Mouse (Mus musculus): ENCODE measurements at regions not wholly inside any gene's neighbourhood (a gene's known extent, or its start where the extent isn't known, plus 50 kb on each side); places are given as distances from the start of the nearest gene placed in this dataset.
A peak's percentile ranks its signal among the peaks of the same experiment; 100 is the strongest.

DNA sequence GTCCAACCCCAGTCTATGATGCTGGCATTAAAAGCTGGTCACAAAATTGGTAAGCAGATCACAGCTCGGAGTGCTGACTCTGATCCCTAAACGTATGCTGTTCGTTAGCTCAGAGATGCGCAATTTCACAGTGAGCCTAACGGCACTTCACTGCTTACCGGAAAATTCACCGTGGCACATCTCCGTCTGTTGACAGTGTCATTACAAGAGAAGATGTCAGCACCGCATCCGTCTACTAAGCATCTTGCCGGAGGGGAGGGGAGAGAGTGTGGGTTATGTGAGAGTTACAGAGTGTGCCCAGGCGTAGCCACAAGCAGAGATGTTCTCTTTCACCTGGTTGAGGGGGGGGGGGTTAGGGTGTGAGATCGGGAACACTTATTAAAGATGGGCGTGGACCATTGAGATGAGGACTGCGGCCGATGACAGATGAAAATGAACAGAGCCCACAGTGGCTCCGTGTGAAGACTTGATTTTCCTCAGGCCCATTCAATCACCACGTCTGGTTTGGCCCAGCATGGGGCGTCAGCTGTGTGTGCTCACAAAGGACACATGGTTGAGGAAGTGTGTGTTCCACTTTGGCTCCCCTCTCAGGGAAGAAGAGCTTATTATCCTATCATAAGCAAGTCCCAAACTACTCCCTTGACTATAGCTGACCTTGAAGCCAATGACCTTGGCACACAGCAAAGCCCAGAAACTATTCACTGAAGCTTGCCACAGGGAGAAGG, 103.4 kb upstream of the Kazn start:
- no peaks in the 10 kb centered on the region for H3K27me3 ChIP-seq (replicated peaks; ENCODE audit: control insufficient read depth, insufficient read depth, low read length)
- H3K36me3 ChIP-seq (ENCODE audit: control insufficient read depth, insufficient read depth, low read length) = no peaks in the 10 kb centered on the region
- DNase-seq = no peak
- TF ChIP-seq POLR2A (IDR thresholded peaks at IDR 0.05; ENCODE audit: low read depth, low read length) (no peak), CTCF (conservative IDR thresholded peaks at IDR 0.05; ENCODE audit: insufficient read depth, insufficient read length, low read depth, low read length) (no peak)
- no peaks in the 10 kb centered on the region for H3K4me1 ChIP-seq (ENCODE audit: control insufficient read depth, insufficient read depth, low read length)
- no peak overlapping the region for H3K27ac ChIP-seq (ENCODE audit: insufficient read depth, low read depth, low read length)
- WGBS = 88% methylated on average over 19 of the region's 19 CpGs
- no peak overlapping the region for H3K4me3 ChIP-seq (ENCODE audit: insufficient read depth, low read depth, low read length)

DNA sequence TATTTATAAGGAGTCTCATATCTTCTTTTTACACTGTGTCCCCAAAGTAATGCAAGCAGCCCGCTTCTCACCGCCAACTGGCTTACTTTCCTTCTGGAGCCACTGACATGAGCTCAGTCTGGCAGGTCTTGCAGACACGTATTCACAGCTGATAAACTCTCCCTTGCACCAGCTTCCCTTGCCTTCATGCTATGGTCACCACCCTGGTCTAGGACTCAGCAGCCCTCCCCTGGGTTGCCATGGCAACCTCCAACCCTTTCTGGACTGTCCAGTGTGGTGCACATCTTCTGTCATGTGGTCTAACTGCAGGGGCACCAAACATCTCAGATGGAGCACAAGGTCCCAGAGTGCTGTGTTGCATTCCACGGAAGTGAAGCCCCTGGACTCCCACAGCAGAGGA, 102.1 kb upstream of the Kazn start:
- H3K36me3 ChIP-seq (ENCODE audit: control insufficient read depth, insufficient read depth, low read length) = no peaks in the 10 kb centered on the region
- H3K4me3 ChIP-seq (ENCODE audit: insufficient read depth, low read depth, low read length) = no peak overlapping the region
- WGBS = 74% methylated on average over 4 of the region's 4 CpGs
- DNase-seq = no peak
- no peaks in the 10 kb centered on the region for H3K4me1 ChIP-seq (ENCODE audit: control insufficient read depth, insufficient read depth, low read length)
- H3K27me3 ChIP-seq (replicated peaks; ENCODE audit: control insufficient read depth, insufficient read depth, low read length) = no peaks in the 10 kb centered on the region
- H3K27ac ChIP-seq (ENCODE audit: insufficient read depth, low read depth, low read length) = no peak overlapping the region
- TF ChIP-seq CTCF (conservative IDR thresholded peaks at IDR 0.05; ENCODE audit: insufficient read depth, insufficient read length, low read depth, low read length) = no peak
- no peak for TF ChIP-seq POLR2A (IDR thresholded peaks at IDR 0.05; ENCODE audit: low read depth, low read length)

DNA sequence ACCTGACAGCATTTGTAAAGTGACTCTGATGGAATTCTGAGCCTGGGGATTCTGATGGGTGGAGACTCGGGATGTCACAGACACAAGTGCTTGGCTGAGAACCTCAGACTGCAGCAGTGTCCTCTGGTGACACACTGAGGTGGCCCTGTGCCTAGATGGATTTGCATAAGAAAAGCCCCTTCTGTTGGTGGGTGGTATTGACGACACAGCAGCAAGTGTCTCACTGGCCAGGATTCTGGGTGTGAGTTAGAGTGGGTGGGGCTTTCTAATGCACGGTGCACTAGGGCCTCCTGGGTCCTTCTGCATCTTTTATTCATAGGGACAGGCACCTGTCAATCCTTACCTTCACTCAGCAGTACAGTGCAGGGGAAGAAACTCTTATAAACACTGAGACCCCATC, 100.9 kb upstream of the Kazn start:
- H3K4me1 ChIP-seq (ENCODE audit: control insufficient read depth, insufficient read depth, low read length) = no peaks in the 10 kb centered on the region
- H3K4me3 ChIP-seq (ENCODE audit: insufficient read depth, low read depth, low read length) = no peak overlapping the region
- no peak for DNase-seq
- no peaks in the 10 kb centered on the region for H3K27me3 ChIP-seq (replicated peaks; ENCODE audit: control insufficient read depth, insufficient read depth, low read length)
- WGBS = 38% methylated on average over 3 of the region's 3 CpGs
- no peak overlapping the region for H3K27ac ChIP-seq (ENCODE audit: insufficient read depth, low read depth, low read length)
- TF ChIP-seq CTCF (conservative IDR thresholded peaks at IDR 0.05; ENCODE audit: insufficient read depth, insufficient read length, low read depth, low read length) (no peak), POLR2A (IDR thresholded peaks at IDR 0.05; ENCODE audit: low read depth, low read length) (no peak)
- H3K36me3 ChIP-seq (ENCODE audit: control insufficient read depth, insufficient read depth, low read length) = no peaks in the 10 kb centered on the region

DNA sequence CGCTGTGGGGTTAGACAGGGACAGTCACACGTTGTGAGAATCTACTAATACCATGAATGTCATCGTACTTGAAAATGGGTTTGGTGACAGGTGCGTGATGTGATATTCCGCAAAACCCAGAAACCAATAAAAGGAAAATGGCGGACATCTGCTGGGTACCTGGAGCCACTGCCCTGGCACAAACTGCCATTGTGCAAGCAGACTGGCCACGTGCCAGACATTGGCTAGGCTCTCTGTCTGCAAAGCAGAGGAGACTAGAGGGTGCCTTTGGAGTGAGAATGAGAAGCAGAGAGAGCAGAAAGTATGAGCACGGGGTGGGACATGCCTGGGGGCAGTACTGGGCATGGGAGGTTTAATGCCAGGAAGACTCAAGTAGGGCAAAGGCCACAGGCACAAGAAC, 98.5 kb upstream of the Kazn start:
- 91% methylated on average over 8 of the region's 8 CpGs for WGBS
- Histone ChIP-seq H3K36me3 (ENCODE audit: control insufficient read depth, insufficient read depth, low read length) (no peaks in the 10 kb centered on the region), H3K27me3 (replicated peaks; ENCODE audit: control insufficient read depth, insufficient read depth, low read length) (no peaks in the 10 kb centered on the region), H3K27ac (ENCODE audit: insufficient read depth, low read depth, low read length) (no peak overlapping the region), H3K4me3 (ENCODE audit: insufficient read depth, low read depth, low read length) (no peak overlapping the region), H3K4me1 (ENCODE audit: control insufficient read depth, insufficient read depth, low read length) (no peaks in the 10 kb centered on the region)
- TF ChIP-seq CTCF (conservative IDR thresholded peaks at IDR 0.05; ENCODE audit: insufficient read depth, insufficient read length, low read depth, low read length) = no peak
- no peak for TF ChIP-seq POLR2A (IDR thresholded peaks at IDR 0.05; ENCODE audit: low read depth, low read length)
- peak; percentile 14 for DNase-seq

DNA sequence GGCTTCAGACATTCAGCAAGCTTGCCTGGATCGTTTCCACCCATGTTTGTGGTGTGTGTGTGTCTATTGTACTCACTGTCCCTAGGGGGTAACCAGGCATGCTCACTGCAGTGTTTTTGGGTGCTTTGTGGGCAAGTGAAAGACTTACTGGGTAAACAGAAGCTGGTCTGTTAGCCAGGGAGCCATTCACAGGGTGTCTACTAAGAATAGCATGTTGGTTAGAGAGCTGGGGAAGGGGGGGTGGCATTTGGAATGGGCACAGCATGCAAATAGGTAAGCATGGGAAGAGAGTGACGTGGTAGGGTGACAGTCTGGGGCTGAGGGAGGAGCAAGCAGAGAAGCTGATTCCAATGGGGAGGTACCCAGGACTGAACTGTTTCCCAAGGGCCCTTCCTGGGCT, 97.7 kb upstream of the Kazn start:
- H3K36me3 ChIP-seq (ENCODE audit: control insufficient read depth, insufficient read depth, low read length) = no peaks in the 10 kb centered on the region
- WGBS = 49% methylated on average over 2 of the region's 2 CpGs

DNA sequence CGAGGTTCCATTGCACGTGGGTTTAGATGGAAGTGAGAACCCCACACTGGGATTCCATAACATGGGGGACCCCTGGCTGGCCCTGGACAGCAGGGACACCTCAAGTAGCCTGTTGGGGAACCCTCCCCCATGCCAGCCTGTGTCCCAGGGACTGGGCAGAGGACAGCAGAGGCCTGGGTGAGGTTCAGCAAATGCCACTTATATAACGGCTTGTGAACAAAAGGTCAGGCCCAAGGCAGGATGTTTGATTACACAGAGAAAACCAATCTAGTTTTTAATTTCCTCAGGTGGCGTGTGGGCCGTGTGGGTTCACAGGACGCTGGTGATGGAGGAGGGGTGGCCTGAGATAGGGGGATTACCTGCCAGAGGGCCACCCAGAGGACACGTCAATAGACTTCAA, 94.9 kb upstream of the Kazn start:
- Histone ChIP-seq H3K36me3 (ENCODE audit: control insufficient read depth, insufficient read depth, low read length) (no peaks in the 10 kb centered on the region), H3K27me3 (replicated peaks; ENCODE audit: control insufficient read depth, insufficient read depth, low read length) (no peaks in the 10 kb centered on the region), H3K27ac (ENCODE audit: insufficient read depth, low read depth, low read length) (no peak overlapping the region), H3K4me1 (ENCODE audit: control insufficient read depth, insufficient read depth, low read length) (no peaks in the 10 kb centered on the region), H3K4me3 (ENCODE audit: insufficient read depth, low read depth, low read length) (no peak overlapping the region)
- no peak for TF ChIP-seq CTCF (conservative IDR thresholded peaks at IDR 0.05; ENCODE audit: insufficient read depth, insufficient read length, low read depth, low read length)
- DNase-seq = no peak
- 67% methylated on average over 7 of the region's 7 CpGs for WGBS

More for the DNA sequence above, 97.7 kb upstream of the Kazn start:
- TF ChIP-seq CTCF (conservative IDR thresholded peaks at IDR 0.05; ENCODE audit: insufficient read depth, insufficient read length, low read depth, low read length) (no peak), POLR2A (IDR thresholded peaks at IDR 0.05; ENCODE audit: low read depth, low read length) (no peak)
- Histone ChIP-seq H3K27ac (ENCODE audit: insufficient read depth, low read depth, low read length) (no peak overlapping the region), H3K4me1 (ENCODE audit: control insufficient read depth, insufficient read depth, low read length) (no peaks in the 10 kb centered on the region), H3K4me3 (ENCODE audit: insufficient read depth, low read depth, low read length) (no peak overlapping the region), H3K27me3 (replicated peaks; ENCODE audit: control insufficient read depth, insufficient read depth, low read length) (no peaks in the 10 kb centered on the region)
- DNase-seq = no peak

DNA sequence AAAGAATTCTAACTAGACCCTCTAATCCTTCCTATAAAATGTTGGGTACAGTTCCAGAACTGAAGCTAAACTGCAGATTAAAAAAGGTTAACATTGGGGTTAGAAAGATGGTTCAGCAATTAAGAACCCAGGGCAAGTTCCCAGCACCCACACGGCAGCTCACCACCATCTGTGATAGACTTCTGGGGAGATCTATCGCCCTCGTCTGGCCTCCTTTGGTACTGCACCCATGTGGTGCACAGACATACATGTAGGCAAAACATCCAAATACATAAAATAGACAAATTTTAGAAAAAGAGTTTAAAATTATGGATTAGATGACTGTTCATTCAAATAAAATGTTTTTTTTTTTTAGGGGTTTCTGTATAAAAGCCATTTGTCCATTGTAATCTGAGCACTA, 91.4 kb upstream of the Kazn start:
- no peaks in the 10 kb centered on the region for H3K27me3 ChIP-seq (replicated peaks; ENCODE audit: control insufficient read depth, insufficient read depth, low read length)
- no peak overlapping the region for H3K4me3 ChIP-seq (ENCODE audit: insufficient read depth, low read depth, low read length)
- no peak overlapping the region for H3K27ac ChIP-seq (ENCODE audit: insufficient read depth, low read depth, low read length)
- H3K4me1 ChIP-seq (ENCODE audit: control insufficient read depth, insufficient read depth, low read length) = no peaks in the 10 kb centered on the region
- DNase-seq = no peak
- TF ChIP-seq CTCF (conservative IDR thresholded peaks at IDR 0.05; ENCODE audit: insufficient read depth, insufficient read length, low read depth, low read length) (0 out of 2 replicates have a peak, but pooled peaks have one; percentile 1), POLR2A (IDR thresholded peaks at IDR 0.05; ENCODE audit: low read depth, low read length) (no peak)
- no peaks in the 10 kb centered on the region for H3K36me3 ChIP-seq (ENCODE audit: control insufficient read depth, insufficient read depth, low read length)
- WGBS = 86% methylated on average over 3 of the region's 3 CpGs
